Mouse (Mus musculus) WW6 (cell line): ENCODE measurements around the gene H2-M2.
"Not testable (repeated sequence)": the region's sequence is repeated elsewhere in the genome, so short reads cannot be mapped to it uniquely, and the experiment has no call there.

ENCODE experiments used
- DNase-seq: peaks from one replicate; pipeline ENCODE4 v3.0.0-alpha.2; 2013; ENCODE audit warnings: low read depth, low spot score

Gene H2-M2

GRCm38 (mm10) chr17:37483452-37483851 is at the start of gene H2-M2:
TSS of gene H2-M2 (minus strand) at chr17:37483552.
- no peak for DNase-seq

GRCm38 (mm10) chr17:37525427-37525826 is 42.1 kb upstream of the H2-M2 start:
- DNase-seq: not testable (repeated sequence)

GRCm38 (mm10) chr17:37524612-37525011 is 41.3 kb upstream of the H2-M2 start:
- DNase-seq: not testable (repeated sequence)

GRCm38 (mm10) chr17:37507730-37508129 is 24.4 kb upstream of the H2-M2 start, which contains the start of gene Olfr111:
TSS of gene Olfr111 (plus strand) at chr17:37508030.
- no peak for DNase-seq

- DNase-seq: no peak
These were observed 8.7 kb upstream of the H2-M2 start, which contains the start of gene Olfr110 for GRCm38 (mm10) chr17:37491930-37492518. TSS of gene Olfr110 (plus strand) at chr17:37492468.

GRCm38 (mm10) chr17:37458616-37459015 is 24.7 kb downstream of the H2-M2 start, which contains the start of gene Olfr109:
TSS of gene Olfr109 (plus strand) at chr17:37458916.
- DNase-seq: no peak

GRCm38 (mm10) chr17:37445180-37445579 is 38.2 kb downstream of the H2-M2 start, which contains the start of gene Olfr108:
TSS of gene Olfr108 (plus strand) at chr17:37445480.
- no peak for DNase-seq
